Mouse (Mus musculus) liver, embryonic 15.5 days (tissue): ENCODE data around the gene Crb1. TPM values are rescaled to one million over a fixed set of nuclear protein-coding genes. Genes with fewer than 3 reads are reported as not detected.

ENCODE experiments used
- ATAC-seq: fragments of 200-750 bp; cut with Nextera tagmentation; 2 replicates; pipeline ENCODE4 v1.8.0; 2017; ENCODE audit warnings: moderate number of reproducible peaks, mild to moderate bottlenecking, moderate library complexity; ENCODE audit not compliant: insufficient read depth
- H3K27ac ChIP-seq: fragments of 300-500 bp; sonication (generic); replicated peaks from 2 replicates; pipeline ENCODE4 v1.5.1; 2015; ENCODE audit warnings: mild to moderate bottlenecking, inconsistent platforms
- H3K27me3 ChIP-seq: fragments of 300-500 bp; sonication (generic); 2 replicates; pipeline ENCODE4 v1.6.1; 2015; ENCODE audit warnings: mild to moderate bottlenecking, inconsistent platforms
- H3K36me3 ChIP-seq: fragments of 300-500 bp; sonication (generic); replicated peaks from 2 replicates; pipeline ENCODE4 v1.6.1; 2015; ENCODE audit warnings: moderate library complexity, mild to moderate bottlenecking, inconsistent platforms
- H3K4me1 ChIP-seq: fragments of 300-500 bp; sonication (generic); replicated peaks from 2 replicates; pipeline ENCODE4 v1.6.1; 2015; ENCODE audit warnings: inconsistent platforms
- H3K4me2 ChIP-seq: fragments of 300-500 bp; sonication (generic); 2 replicates; pipeline ENCODE4 v1.6.1; 2015; ENCODE audit warnings: moderate library complexity, mild to moderate bottlenecking, inconsistent platforms
- H3K4me3 ChIP-seq: fragments of 300-500 bp; sonication (generic); replicated peaks from 2 replicates; pipeline ENCODE4 v1.5.1; 2015; ENCODE audit warnings: mild to moderate bottlenecking, inconsistent platforms
- H3K9ac ChIP-seq: fragments of 300-500 bp; sonication (generic); 2 replicates; pipeline ENCODE4 v1.6.1; 2015; ENCODE audit warnings: moderate library complexity, mild to moderate bottlenecking, inconsistent platforms
- H3K9me3 ChIP-seq: fragments of 300-500 bp; sonication (generic); replicated peaks from 2 replicates; pipeline ENCODE4 v1.6.1; 2016; ENCODE audit warnings: inconsistent platforms
- WGBS: fragments of 180-500 bp; shearing (Covaris S2); methylation state at CpG from one replicate; pipeline ENCODE4 v1.1.7; 2015; ENCODE audit warnings: mixed read lengths; ENCODE audit not compliant: insufficient replicate concordance; 5-methylcytosine and 5-hydroxymethylcytosine counted together
- polyA plus RNA-seq: library from polyadenylated mRNA; unstranded; fragments of >200 nt; fragmentation: Nextera tagmentation; extraction: Ambion mirVana; gene quantifications from 2 replicates; pipeline ENCODE4 v1.2.1, GENCODE M21; 2015

Gene Crb1
- polyA plus RNA-seq, 1 experiment from 2014 or later: not detected

DNA sequence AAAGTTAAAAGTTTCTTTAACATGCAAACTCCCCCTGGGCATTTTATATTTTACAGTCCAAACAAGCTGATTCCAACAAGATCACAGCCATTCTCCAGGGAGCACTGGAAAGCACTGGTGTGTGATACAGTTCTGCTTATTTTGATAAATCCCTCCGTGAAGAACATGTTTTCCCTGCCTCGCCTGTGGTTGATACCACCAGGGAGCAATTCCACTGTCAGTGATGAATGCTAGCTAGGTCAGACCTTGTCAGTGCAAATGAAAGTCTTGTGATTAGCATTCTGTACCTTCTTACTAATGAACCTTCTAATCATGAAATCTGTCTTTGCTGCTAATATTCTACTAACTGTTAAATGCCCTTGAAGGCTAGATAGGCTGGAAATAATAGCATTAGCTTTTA lies 14.8 kb upstream of the Crb1 start:
- Histone ChIP-seq H3K4me3 (no peak overlapping the region), H3K27me3 (no peaks in the 10 kb centered on the region), H3K27ac (no peak overlapping the region), H3K4me2 (no peak overlapping the region), H3K9ac (no peak overlapping the region), H3K4me1 (no peaks in the 10 kb centered on the region), H3K9me3 (no peaks in the 10 kb centered on the region), H3K36me3 (no peaks in the 10 kb centered on the region)
- WGBS: 39% methylated on average over 2 of the region's 2 CpGs
- ATAC-seq: no peak

DNA sequence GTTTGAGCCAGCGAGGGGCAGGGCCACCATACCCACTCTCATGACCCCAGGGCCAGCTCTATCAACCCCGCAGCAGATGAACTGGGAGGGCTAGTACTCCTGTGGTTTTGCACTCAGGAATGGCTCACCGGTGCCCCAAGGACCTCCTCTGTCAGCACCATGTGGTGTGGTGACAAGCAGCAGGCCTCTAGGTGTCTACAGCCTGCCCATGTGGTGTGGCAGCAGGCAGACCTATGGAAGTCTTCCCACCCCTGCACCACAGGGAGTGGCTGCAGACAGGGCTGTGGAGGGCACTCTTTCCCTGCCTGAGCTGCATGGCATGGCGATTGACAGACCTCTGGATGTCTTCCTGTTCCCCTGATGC lies 2.7 kb upstream of the Crb1 start:
- ATAC-seq: peak; percentile 31; the same call in 1 of the 2 replicates
- Histone ChIP-seq H3K4me2 (no peak overlapping the region), H3K9ac (no peak overlapping the region), H3K27ac (no peak overlapping the region), H3K4me3 (no peak overlapping the region), H3K27me3 (no peaks in the 10 kb centered on the region), H3K4me1 (no peaks in the 10 kb centered on the region), H3K36me3 (no peaks in the 10 kb centered on the region), H3K9me3 (no peaks in the 10 kb centered on the region)
- 28% methylated on average over 4 of the region's 4 CpGs for WGBS

DNA sequence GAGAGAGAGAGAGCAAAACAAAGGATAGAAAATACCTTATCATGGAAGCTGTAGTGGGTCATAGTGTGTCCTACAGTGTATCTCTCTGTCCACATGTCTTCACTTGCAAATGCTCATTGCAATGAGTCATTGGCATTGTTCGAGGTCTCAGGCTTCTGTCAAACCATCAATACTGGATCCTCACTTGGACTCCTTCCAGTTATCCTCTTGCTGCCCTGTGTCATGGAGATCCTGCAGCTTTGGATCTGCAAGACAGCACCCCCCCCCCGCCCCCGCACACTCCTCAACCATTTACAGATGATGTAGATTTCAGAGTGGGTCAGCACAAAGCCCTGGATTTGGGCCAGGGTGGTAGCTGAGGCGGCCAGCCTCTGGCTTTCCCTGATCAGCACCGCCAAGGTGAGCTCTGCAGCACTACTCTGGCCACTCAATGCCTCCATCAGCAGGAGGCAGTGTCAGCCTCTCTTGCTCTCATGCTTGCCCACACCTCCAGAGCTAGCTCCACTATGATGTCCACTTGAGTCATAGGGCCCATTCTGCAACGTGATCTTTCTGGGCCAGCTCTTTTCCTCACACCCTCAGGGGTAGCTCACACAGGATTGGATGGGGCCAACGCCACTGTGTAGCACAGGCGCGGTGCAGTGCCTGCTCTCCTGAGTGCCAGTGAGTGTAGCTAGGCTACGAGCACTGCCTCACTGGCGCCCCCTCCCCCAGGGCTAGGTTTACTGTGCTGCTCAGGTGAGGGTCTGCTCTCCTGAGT lies 2.1 kb upstream of the Crb1 start:
- no peak overlapping the region for H3K27ac ChIP-seq
- ATAC-seq: no peak
- H3K4me3 ChIP-seq: no peak overlapping the region
- H3K4me2 ChIP-seq: no peak overlapping the region
- no peaks in the 10 kb centered on the region for H3K4me1 ChIP-seq
- WGBS: 28% methylated on average over 11 of the region's 11 CpGs
- no peak overlapping the region for H3K9ac ChIP-seq
- no peaks in the 10 kb centered on the region for H3K9me3 ChIP-seq
- no peaks in the 10 kb centered on the region for H3K27me3 ChIP-seq
- H3K36me3 ChIP-seq: no peaks in the 10 kb centered on the region

DNA sequence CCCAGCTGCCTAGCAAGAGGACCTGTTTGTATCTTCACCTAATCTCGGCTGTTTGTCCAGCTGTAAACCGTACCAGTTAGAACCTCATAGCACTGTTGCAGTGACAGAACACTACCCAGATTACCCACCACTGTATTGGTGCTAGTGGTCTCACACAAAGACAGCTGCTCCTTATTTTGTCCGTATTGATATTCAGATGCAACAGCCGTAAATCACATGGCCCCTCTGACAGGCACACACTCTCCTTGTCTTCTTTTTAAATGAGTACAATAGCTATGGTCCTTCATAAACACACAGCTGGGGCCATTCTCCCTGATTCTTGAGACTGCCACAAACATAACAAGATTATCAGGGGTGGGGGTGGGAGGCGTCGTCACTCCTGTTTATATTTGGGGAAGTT lies 1.0 kb downstream of the Crb1 start:
- H3K27ac ChIP-seq: no peak overlapping the region
- no peak overlapping the region for H3K4me2 ChIP-seq
- H3K27me3 ChIP-seq: no peaks in the 10 kb centered on the region
- no peaks in the 10 kb centered on the region for H3K9me3 ChIP-seq
- H3K4me3 ChIP-seq: no peak overlapping the region
- H3K9ac ChIP-seq: no peak overlapping the region
- 42% methylated on average over 6 of the region's 6 CpGs for WGBS
- no peaks in the 10 kb centered on the region for H3K4me1 ChIP-seq
- ATAC-seq: no peak
- H3K36me3 ChIP-seq: no peaks in the 10 kb centered on the region

DNA sequence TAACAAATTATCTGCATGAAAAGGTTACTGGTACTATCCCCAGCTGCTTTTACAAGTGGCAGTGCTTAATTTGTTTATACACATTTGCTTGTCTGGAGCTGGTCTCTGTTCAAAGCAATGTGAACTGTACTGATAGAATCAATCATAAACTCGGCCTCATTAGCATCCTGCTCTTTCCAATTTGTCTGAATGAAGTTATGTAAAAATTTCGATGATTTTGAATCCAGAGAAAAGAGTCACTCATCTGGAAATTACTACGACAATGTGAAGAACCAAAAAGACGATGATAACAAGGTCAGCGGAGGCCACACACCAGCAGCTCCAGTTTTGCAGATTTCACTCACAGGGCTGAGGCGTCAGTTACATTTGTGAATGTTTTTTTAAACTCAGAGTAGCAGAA lies 5.6 kb downstream of the Crb1 start:
- Histone ChIP-seq H3K9ac (no peak overlapping the region), H3K4me2 (no peak overlapping the region), H3K27ac (no peak overlapping the region), H3K27me3 (no peaks in the 10 kb centered on the region), H3K36me3 (no peaks in the 10 kb centered on the region), H3K4me3 (no peak overlapping the region), H3K9me3 (no peaks in the 10 kb centered on the region), H3K4me1 (no peaks in the 10 kb centered on the region)
- ATAC-seq: no peak
- 59% methylated on average over 6 of the region's 6 CpGs for WGBS

DNA sequence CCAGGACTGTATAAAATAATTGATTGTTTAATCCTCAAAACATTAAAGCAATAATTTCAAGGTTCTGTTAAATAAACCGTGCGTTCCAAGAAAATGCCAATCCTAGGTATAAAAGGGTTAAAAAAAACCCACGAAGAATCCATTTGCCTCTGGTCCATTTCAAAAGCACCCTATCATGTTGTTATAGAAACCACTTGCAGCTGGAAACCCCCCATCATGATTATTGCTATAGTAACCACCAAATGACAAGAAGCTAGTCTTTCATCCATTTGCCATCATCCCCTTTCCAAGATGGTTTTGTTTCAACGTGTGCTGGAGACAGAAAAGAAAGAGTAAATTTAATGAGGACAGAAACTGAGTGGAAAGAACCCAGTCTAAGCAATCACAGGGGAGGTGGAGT lies 28.3 kb downstream of the Crb1 start:
- H3K4me2 ChIP-seq: no peak overlapping the region
- no peak for ATAC-seq
- no peaks in the 10 kb centered on the region for H3K27me3 ChIP-seq
- WGBS: 35% methylated on average over 4 of the region's 4 CpGs
- H3K4me1 ChIP-seq: no peaks in the 10 kb centered on the region
- no peaks in the 10 kb centered on the region for H3K36me3 ChIP-seq
- H3K9ac ChIP-seq: no peak overlapping the region
- no peaks in the 10 kb centered on the region for H3K9me3 ChIP-seq
- H3K4me3 ChIP-seq: no peak overlapping the region
- no peak overlapping the region for H3K27ac ChIP-seq

DNA sequence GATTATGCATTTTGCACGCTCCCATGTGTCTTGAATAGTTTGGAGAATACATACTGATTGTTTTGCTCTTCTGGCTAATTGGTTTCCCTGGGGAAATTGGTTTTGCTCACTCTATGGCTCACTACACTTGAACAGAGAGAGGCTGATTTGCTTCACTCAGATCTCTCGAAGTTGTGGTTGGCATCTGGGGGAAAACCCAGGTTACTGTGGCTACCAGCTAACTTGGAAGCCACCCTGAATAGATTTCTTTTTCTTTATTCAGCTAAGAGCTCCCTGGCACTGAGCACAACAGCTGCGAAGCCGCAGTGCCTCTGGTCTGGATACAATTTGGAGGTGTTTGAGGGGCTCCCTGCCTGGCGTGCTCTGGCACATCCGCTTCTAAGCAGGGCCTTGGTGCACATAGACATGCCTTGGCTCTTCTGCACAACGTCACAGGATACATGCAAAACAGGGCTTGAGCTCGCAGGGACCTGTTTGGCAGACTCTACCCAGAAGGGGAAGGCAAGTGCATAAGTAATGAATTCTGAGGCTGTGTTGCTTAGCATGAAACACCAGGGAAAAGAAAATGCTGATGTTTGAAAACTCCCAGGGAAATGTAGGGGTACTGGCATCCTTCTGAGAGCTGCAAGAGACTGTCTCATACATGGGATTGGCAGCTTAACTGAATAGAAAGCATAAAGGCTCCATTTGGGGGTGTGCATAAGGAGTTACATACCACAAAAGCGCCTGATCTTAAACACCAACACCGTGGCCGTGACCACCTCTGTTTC lies 30.1 kb downstream of the Crb1 start:
- Histone ChIP-seq H3K27ac (no peak overlapping the region), H3K4me2 (no peak overlapping the region), H3K4me1 (no peaks in the 10 kb centered on the region), H3K4me3 (no peak overlapping the region), H3K9me3 (no peaks in the 10 kb centered on the region), H3K27me3 (no peaks in the 10 kb centered on the region), H3K9ac (no peak overlapping the region), H3K36me3 (no peaks in the 10 kb centered on the region)
- WGBS: 65% methylated on average over 11 of the region's 11 CpGs
- ATAC-seq: no peak

DNA sequence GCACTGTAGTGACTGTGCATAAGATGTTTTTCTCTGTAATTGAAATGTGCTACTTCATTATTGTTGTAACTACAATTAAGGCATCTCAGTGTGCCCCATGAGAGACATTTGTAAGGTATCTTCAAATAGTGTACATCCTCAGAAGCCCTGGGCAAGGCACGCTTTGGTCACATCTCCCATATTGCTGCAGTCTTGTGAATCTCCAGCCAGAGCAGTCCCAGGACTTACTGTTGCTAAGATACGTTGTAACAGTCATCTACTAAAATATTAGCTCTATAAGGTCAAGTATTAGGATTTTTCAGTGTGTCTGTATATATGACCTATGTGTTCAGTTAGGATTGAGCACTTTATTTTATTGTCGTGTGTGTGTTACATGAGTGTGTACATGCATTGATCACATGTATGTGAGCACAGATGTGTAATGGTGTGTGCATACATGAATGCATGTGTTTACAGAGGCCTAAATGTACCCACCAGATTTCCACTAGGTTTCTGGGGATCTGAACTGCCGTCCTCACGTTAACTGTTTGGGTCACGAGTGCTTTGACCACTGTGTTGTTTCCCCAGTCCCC lies 30.8 kb downstream of the Crb1 start:
- H3K4me2 ChIP-seq: no peak overlapping the region
- no peaks in the 10 kb centered on the region for H3K27me3 ChIP-seq
- WGBS: 75% methylated on average over 6 of the region's 6 CpGs
- H3K36me3 ChIP-seq: no peaks in the 10 kb centered on the region
- no peak overlapping the region for H3K9ac ChIP-seq
- no peak overlapping the region for H3K27ac ChIP-seq
- no peak for ATAC-seq
- H3K4me1 ChIP-seq: no peaks in the 10 kb centered on the region
- no peaks in the 10 kb centered on the region for H3K9me3 ChIP-seq
- no peak overlapping the region for H3K4me3 ChIP-seq

DNA sequence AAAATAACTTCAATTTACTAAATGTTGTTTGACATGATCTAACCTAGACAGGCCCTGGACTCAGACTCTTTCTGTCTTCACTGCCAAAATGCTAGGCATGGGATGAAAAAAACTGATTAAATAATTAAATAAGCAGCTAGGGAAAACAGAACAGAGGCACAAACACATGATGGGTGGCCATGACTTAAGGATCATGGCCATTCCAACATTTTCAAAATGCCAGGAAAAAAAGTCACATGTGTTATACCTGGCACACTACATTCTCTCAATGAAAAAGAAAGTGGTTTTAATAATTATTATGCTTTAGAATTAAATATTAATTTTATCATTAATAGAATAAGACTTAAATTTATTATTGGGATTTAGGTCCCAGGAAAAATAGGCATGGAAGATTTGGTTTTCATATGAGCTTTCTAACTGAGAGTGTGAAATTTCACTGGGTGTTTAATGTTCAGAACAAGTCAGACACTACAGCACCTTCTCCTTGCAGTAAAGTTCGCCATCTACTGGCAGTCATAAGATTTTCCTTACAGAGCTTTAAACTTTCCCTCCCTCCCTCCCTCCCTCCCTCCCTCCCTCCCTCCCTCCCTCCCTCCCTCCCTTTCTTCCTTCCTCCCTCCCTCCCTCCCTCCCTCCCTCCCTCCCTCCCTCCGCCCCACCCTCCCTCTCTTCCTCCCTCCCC lies 36.6 kb downstream of the Crb1 start:
- 3% methylated on average over 1 of the region's 2 CpGs for WGBS

DNA sequence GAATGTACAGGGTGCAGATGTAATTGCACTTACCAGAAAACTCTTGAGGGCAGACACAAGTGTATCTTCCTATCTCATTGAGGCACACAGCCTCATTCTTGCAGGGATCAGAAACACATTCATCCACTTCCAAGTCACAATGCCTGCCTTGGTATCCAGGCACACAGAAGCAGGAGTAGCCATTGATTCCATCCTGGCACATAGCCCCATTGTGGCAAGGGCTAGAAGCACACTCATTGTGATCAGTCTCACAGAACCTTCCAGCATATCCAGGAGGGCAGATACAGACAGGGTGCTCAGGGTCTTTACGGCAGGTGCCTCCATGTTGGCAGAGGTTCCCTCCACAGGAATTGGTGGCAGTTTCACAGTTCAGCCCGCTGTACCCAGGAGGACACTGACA lies 39.9 kb downstream of the Crb1 start:
- H3K9ac ChIP-seq: no peak overlapping the region
- H3K4me2 ChIP-seq: no peak overlapping the region
- WGBS: 55% methylated on average over 2 of the region's 2 CpGs
- no peaks in the 10 kb centered on the region for H3K9me3 ChIP-seq
- no peaks in the 10 kb centered on the region for H3K4me1 ChIP-seq
- no peak for ATAC-seq
- H3K4me3 ChIP-seq: no peak overlapping the region
- H3K27ac ChIP-seq: no peak overlapping the region
- H3K27me3 ChIP-seq: no peaks in the 10 kb centered on the region
- no peaks in the 10 kb centered on the region for H3K36me3 ChIP-seq

More for the DNA sequence above, 36.6 kb downstream of the Crb1 start:
- no peaks in the 10 kb centered on the region for H3K9me3 ChIP-seq
- H3K36me3 ChIP-seq: no peaks in the 10 kb centered on the region
- no peak overlapping the region for H3K4me2 ChIP-seq
- no peaks in the 10 kb centered on the region for H3K4me1 ChIP-seq
- no peaks in the 10 kb centered on the region for H3K27me3 ChIP-seq
- no peak overlapping the region for H3K9ac ChIP-seq
- no peak overlapping the region for H3K27ac ChIP-seq
- ATAC-seq: no peak
- no peak overlapping the region for H3K4me3 ChIP-seq

DNA sequence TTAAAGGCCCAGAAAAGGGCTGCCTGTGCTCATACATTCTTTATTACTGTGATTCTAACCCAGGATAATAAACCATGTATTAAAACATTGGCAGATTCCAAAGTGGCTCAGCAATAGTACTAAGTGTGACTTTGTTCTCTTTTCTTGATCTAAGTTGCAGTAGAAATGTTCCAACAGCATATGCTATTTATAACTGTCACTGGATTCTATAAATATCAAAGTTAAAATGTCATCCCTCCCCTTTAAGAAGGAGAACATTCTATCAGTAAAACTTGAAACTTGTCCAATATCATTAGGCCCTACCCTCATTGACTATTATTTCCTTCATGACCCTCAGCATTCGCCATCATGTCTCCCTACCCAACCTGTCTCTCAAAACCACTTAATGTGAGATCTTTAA lies 48.1 kb downstream of the Crb1 start:
- H3K27ac ChIP-seq: no peak overlapping the region
- no peaks in the 10 kb centered on the region for H3K4me1 ChIP-seq
- no peaks in the 10 kb centered on the region for H3K27me3 ChIP-seq
- H3K4me3 ChIP-seq: no peak overlapping the region
- H3K9me3 ChIP-seq: no peaks in the 10 kb centered on the region
- no peak for ATAC-seq
- no peak overlapping the region for H3K4me2 ChIP-seq
- 51% methylated on average over 1 of the region's 1 CpGs for WGBS
- H3K9ac ChIP-seq: no peak overlapping the region
- H3K36me3 ChIP-seq: no peaks in the 10 kb centered on the region
